Mouse (Mus musculus) midbrain, embryonic 14.5 days (tissue): ENCODE data around the gene Atp10b. TPM values are rescaled to one million over a fixed set of nuclear protein-coding genes. Genes with fewer than 3 reads are reported as not detected.

Experiments used
- ATAC-seq: fragments of 200-750 bp; cut with Nextera tagmentation; 2 replicates; pipeline ENCODE4 v1.8.0; 2017; ENCODE audit warnings: moderate number of reproducible peaks, moderate library complexity; ENCODE audit not compliant: low FRiP score, low TSS enrichment
- DNase-seq: peaks from one replicate; pipeline ENCODE4 v3.0.0-alpha.2; 2015
- H3K27ac ChIP-seq: fragments of 300-500 bp; sonication (generic); replicated peaks from 2 replicates; pipeline ENCODE4 v1.5.1; 2014; ENCODE audit warnings: mild to moderate bottlenecking, low read depth, low read length, moderate library complexity
- H3K27me3 ChIP-seq: fragments of 300-500 bp; sonication (generic); 2 replicates; pipeline ENCODE4 v1.6.1; 2014; ENCODE audit warnings: low read length, control low read depth, mixed read lengths; ENCODE audit not compliant: control insufficient read depth, insufficient read depth
- H3K36me3 ChIP-seq: fragments of 300-500 bp; sonication (generic); 2 replicates; pipeline ENCODE4 v1.6.1; 2014; ENCODE audit warnings: low read length, control low read depth; ENCODE audit not compliant: control insufficient read depth, insufficient read depth
- H3K4me1 ChIP-seq: fragments of 300-500 bp; sonication (generic); 2 replicates; pipeline ENCODE4 v1.6.1; 2014; ENCODE audit warnings: mild to moderate bottlenecking, antibody characterized with exemption, low read length, control low read depth; ENCODE audit not compliant: control insufficient read depth, insufficient read depth
- H3K4me2 ChIP-seq: fragments of 300-500 bp; sonication (generic); 2 replicates; pipeline ENCODE4 v1.6.1; 2014; ENCODE audit warnings: mild to moderate bottlenecking, low read length, moderate library complexity
- H3K4me3 ChIP-seq: fragments of 300-500 bp; sonication (generic); replicated peaks from 2 replicates; pipeline ENCODE4 v1.5.1; 2014; ENCODE audit warnings: low read depth, low read length
- H3K9ac ChIP-seq: fragments of 300-500 bp; sonication (generic); replicated peaks from 2 replicates; pipeline ENCODE4 v1.6.1; 2014; ENCODE audit warnings: mild to moderate bottlenecking, low read length, moderate library complexity
- H3K9me3 ChIP-seq: fragments of 300-500 bp; sonication (generic); 2 replicates; pipeline ENCODE4 v1.6.1; 2016; ENCODE audit warnings: low read length, control low read depth, mixed read lengths; ENCODE audit not compliant: control insufficient read depth
- WGBS: fragments of 180-500 bp; shearing (Covaris S2); extraction: QIAGEN DNeasy Blood & Tissue Kit; methylation state at CpG from one replicate; pipeline ENCODE4 v1.1.7; 2014; 5-methylcytosine and 5-hydroxymethylcytosine counted together
- polyA plus RNA-seq: library from polyadenylated mRNA; unstranded; fragments of >200 nt; fragmentation: Nextera tagmentation; extraction: Ambion mirVana; gene quantifications from 2 replicates; pipeline ENCODE4 v1.2.1, GENCODE M21; 2014

The Atp10b gene
- polyA plus RNA-seq, 1 experiment from 2014 or later, result 0.29 TPM

- H3K4me1 ChIP-seq, result no peaks in the 10 kb centered on the region
- H3K4me2 ChIP-seq, result no peak overlapping the region
- H3K9ac ChIP-seq, result no peak overlapping the region
- H3K4me3 ChIP-seq, result no peak overlapping the region
- no peak; the same call in 1 of the 2 replicates for ATAC-seq
- DNase-seq, result peak; percentile 83
- WGBS, result 44% methylated on average over 3 of the region's 3 CpGs
- no peaks in the 10 kb centered on the region for H3K9me3 ChIP-seq
- H3K27me3 ChIP-seq, result no peaks in the 10 kb centered on the region
- no peaks in the 10 kb centered on the region for H3K36me3 ChIP-seq
- no peak overlapping the region for H3K27ac ChIP-seq
Observed at GRCm38 (mm10) chr11:43263548-43264218, 114.0 kb downstream of the Atp10b start.

- Histone ChIP-seq H3K4me3 (no peak overlapping the region), H3K9ac (no peak overlapping the region), H3K4me2 (no peak overlapping the region), H3K4me1 (peaks cover 18% of the 10 kb centered on the region), H3K27me3 (no peaks in the 10 kb centered on the region), H3K36me3 (no peaks in the 10 kb centered on the region), H3K9me3 (no peaks in the 10 kb centered on the region), H3K27ac (no peak overlapping the region)
- WGBS, result 75% methylated on average over 3 of the region's 3 CpGs
- DNase-seq (no peak), ATAC-seq (no peak)
Observed at GRCm38 (mm10) chr11:43267505-43267904, 117.8 kb downstream of the Atp10b start.

GRCm38 (mm10) chr11:43269503-43270255, 120.0 kb downstream of the Atp10b start:
- Histone ChIP-seq H3K27ac (peak overlapping the region; percentile 79), H3K4me2 (peak overlapping the region; percentile 37), H3K27me3 (no peaks in the 10 kb centered on the region), H3K9ac (no peak overlapping the region), H3K36me3 (no peaks in the 10 kb centered on the region), H3K4me3 (no peak overlapping the region), H3K4me1 (peaks cover 18% of the 10 kb centered on the region), H3K9me3 (no peaks in the 10 kb centered on the region)
- peak; percentile 81 for ATAC-seq
- peak; percentile 47 for DNase-seq
- WGBS, result 34% methylated on average over 6 of the region's 6 CpGs

GRCm38 (mm10) chr11:43270256-43270806, 120.7 kb downstream of the Atp10b start:
- no peak overlapping the region; the same call in 1 of the 2 replicates for H3K4me3 ChIP-seq
- peak; percentile 83 for DNase-seq
- no peaks in the 10 kb centered on the region for H3K9me3 ChIP-seq
- peak; percentile 78 for ATAC-seq
- H3K27me3 ChIP-seq, result no peaks in the 10 kb centered on the region
- 13% methylated on average over 10 of the region's 10 CpGs for WGBS
- H3K4me1 ChIP-seq, result peaks cover 18% of the 10 kb centered on the region
- H3K27ac ChIP-seq, result peak overlapping the region; percentile 79
- H3K9ac ChIP-seq, result no peak overlapping the region
- no peaks in the 10 kb centered on the region for H3K36me3 ChIP-seq
- peak overlapping the region; percentile 37 for H3K4me2 ChIP-seq

GRCm38 (mm10) chr11:43273896-43274295, 124.2 kb downstream of the Atp10b start:
- no peak for DNase-seq
- no peak for ATAC-seq
- Histone ChIP-seq H3K4me2 (no peak overlapping the region), H3K4me3 (no peak overlapping the region), H3K4me1 (peaks cover 18% of the 10 kb centered on the region), H3K36me3 (no peaks in the 10 kb centered on the region), H3K27me3 (no peaks in the 10 kb centered on the region), H3K9me3 (no peaks in the 10 kb centered on the region), H3K9ac (no peak overlapping the region), H3K27ac (no peak overlapping the region)

GRCm38 (mm10) chr11:43297584-43297983, 147.9 kb downstream of the Atp10b start:
- Histone ChIP-seq H3K4me1 (no peaks in the 10 kb centered on the region), H3K4me2 (no peak overlapping the region), H3K36me3 (no peaks in the 10 kb centered on the region), H3K9me3 (no peaks in the 10 kb centered on the region), H3K9ac (no peak overlapping the region), H3K27ac (no peak overlapping the region), H3K4me3 (no peak overlapping the region), H3K27me3 (no peaks in the 10 kb centered on the region)
- 91% methylated on average over 6 of the region's 6 CpGs for WGBS
- ATAC-seq (no peak), DNase-seq (no peak)

GRCm38 (mm10) chr11:43311000-43311399, 161.3 kb downstream of the Atp10b start:
- H3K9me3 ChIP-seq, result no peaks in the 10 kb centered on the region
- no peak for ATAC-seq
- H3K27me3 ChIP-seq, result no peaks in the 10 kb centered on the region
- H3K27ac ChIP-seq, result no peak overlapping the region
- peak; percentile 16 for DNase-seq
- no peak overlapping the region for H3K9ac ChIP-seq
- no peaks in the 10 kb centered on the region for H3K4me1 ChIP-seq
- no peak overlapping the region for H3K4me3 ChIP-seq
- no peak overlapping the region for H3K4me2 ChIP-seq
- WGBS, result 18% methylated on average over 1 of the region's 1 CpGs
- no peaks in the 10 kb centered on the region for H3K36me3 ChIP-seq
